Comparison of ENCODE assay signal across 20 mouse cellular contexts in genomic region chr2:146416283-146416682, GRCm38 (mm10).
DNase-seq lines count a peak whose midpoint lies in the region; ATAC-seq lines count a peak whose summit lies in the region.
"Had no signal": no experiment of that assay in that cellular context is flagged by ENCODE, and none has a peak within 500 bp of the region (broad histone marks: within the 10 kb centered on the region; RNA-seq: fewer than 3 reads in every experiment).

No protein-coding gene starts in this region.

- peak; percentile 48 for DNase-seq in A20 (ENCODE audit: low read depth, low spot score)
- no peak for DNase-seq in right cerebral cortex, postnatal 4 days
- DNase-seq in right cerebral cortex, postnatal 14 days: no peak
- DNase-seq: adrenal gland, adult 2 months; adrenal gland, postnatal 10 days; adrenal gland, postnatal 25 days; B cell, adult 2 months; cerebellum, adult 11-12 months; cerebellum, adult 2 months; cerebellum, adult 9-10 months; cerebellum, postnatal 10 days; cerebellum, postnatal 25 days had no signal

- ATAC-seq in CD4-positive, CD25-positive, alpha-beta regulatory T cell, adult 4 months: peak; percentile 47
- ATAC-seq in activated CD4-positive, CD25-positive, alpha-beta regulatory T cell, adult 4 months: peak; percentile 37
- ATAC-seq in inflammation-experienced regulatory T-cells, adult 6 months: peak; percentile 39
- ATAC-seq in monocyte, adult 5-6 weeks (replicated peaks; ENCODE audit: insufficient number of reproducible peaks, low FRiP score, low TSS enrichment, poor library complexity, severe bottlenecking): no peak
- no peak for ATAC-seq in cerebellum, adult (ENCODE audit: insufficient number of reproducible peaks, low FRiP score, low TSS enrichment)
- ATAC-seq: forebrain, embryonic 13.5 days; forebrain, embryonic 15.5 days; Patski had no signal

Comparison
In these comparisons a context has a peak if more than half of its experiments do, and no peak if none do; other contexts are left out.
1. ATAC-seq: peak in CD4-positive, CD25-positive, alpha-beta regulatory T cell, adult 4 months (single experiment), activated CD4-positive, CD25-positive, alpha-beta regulatory T cell, adult 4 months (single experiment) and inflammation-experienced regulatory T-cells, adult 6 months (single experiment); none in monocyte, adult 5-6 weeks (single experiment) and cerebellum, adult (single experiment).